Mouse (Mus musculus) kidney, postnatal 10 days (tissue): Measurements from ENCODE around the gene Cbx1.
A peak's percentile ranks its signal among the peaks of the same experiment; 100 is the strongest.

Source experiments
- DNase-seq: peaks from one replicate; pipeline ENCODE4 v3.0.0; 2021; ENCODE audit warnings: mixed read lengths

Cbx1 gene

GRCm38 (mm10) chr11:96818128-96818710 lies 29.3 kb downstream of the Cbx1 start:
- DNase-seq, result no peak

- DNase-seq, result no peak
These were observed 33.0 kb downstream of the Cbx1 start for GRCm38 (mm10) chr11:96821956-96822355.

- no peak for DNase-seq
These were observed 33.9 kb downstream of the Cbx1 start for GRCm38 (mm10) chr11:96822675-96823470.

- DNase-seq, result no peak
These were observed 34.5 kb downstream of the Cbx1 start for GRCm38 (mm10) chr11:96823471-96823837.

- DNase-seq, result peak; percentile 92
These were observed 35.2 kb downstream of the Cbx1 start for GRCm38 (mm10) chr11:96823880-96824782.

GRCm38 (mm10) chr11:96824783-96825495 lies 36.0 kb downstream of the Cbx1 start:
- DNase-seq, result peak; percentile 88

GRCm38 (mm10) chr11:96826481-96826880 lies 37.6 kb downstream of the Cbx1 start:
- peak; percentile 67 for DNase-seq

GRCm38 (mm10) chr11:96827062-96827581 lies 38.2 kb downstream of the Cbx1 start:
- DNase-seq, result peak; percentile 68

- DNase-seq, result no peak
These were observed 39.0 kb downstream of the Cbx1 start for GRCm38 (mm10) chr11:96827917-96828316.

GRCm38 (mm10) chr11:96828881-96829280 lies 40.0 kb downstream of the Cbx1 start:
- DNase-seq, result no peak

GRCm38 (mm10) chr11:96829403-96829812 lies 40.5 kb downstream of the Cbx1 start:
- DNase-seq, result peak; percentile 94

- peak; percentile 99 for DNase-seq
These were observed 41.0 kb downstream of the Cbx1 start, which contains the start of gene Nfe2l1 for GRCm38 (mm10) chr11:96829813-96830538. Gene Nfe2l1, minus strand, starts transcription at chr11:96829968.

GRCm38 (mm10) chr11:96830539-96831216 lies 41.8 kb downstream of the Cbx1 start:
- no peak for DNase-seq

- peak; percentile 59 for DNase-seq
These were observed 42.6 kb downstream of the Cbx1 start for GRCm38 (mm10) chr11:96831516-96831915.

GRCm38 (mm10) chr11:96832541-96832940 lies 43.6 kb downstream of the Cbx1 start:
- no peak for DNase-seq

- no peak for DNase-seq
These were observed 44.0 kb downstream of the Cbx1 start for GRCm38 (mm10) chr11:96832973-96833372.

- DNase-seq, result no peak
These were observed 45.2 kb downstream of the Cbx1 start for GRCm38 (mm10) chr11:96834127-96834526.

- peak; percentile 31 for DNase-seq
These were observed 48.4 kb downstream of the Cbx1 start for GRCm38 (mm10) chr11:96837298-96837697.

GRCm38 (mm10) chr11:96838341-96838740 lies 49.4 kb downstream of the Cbx1 start:
- DNase-seq, result no peak

- DNase-seq, result no peak
These were observed 50.5 kb downstream of the Cbx1 start for GRCm38 (mm10) chr11:96839428-96839827.

GRCm38 (mm10) chr11:96839877-96840276 lies 51.0 kb downstream of the Cbx1 start:
- DNase-seq, result no peak
